Mouse (Mus musculus): ENCODE results near the gene Serpind1.

The Serpind1 gene

DNA sequence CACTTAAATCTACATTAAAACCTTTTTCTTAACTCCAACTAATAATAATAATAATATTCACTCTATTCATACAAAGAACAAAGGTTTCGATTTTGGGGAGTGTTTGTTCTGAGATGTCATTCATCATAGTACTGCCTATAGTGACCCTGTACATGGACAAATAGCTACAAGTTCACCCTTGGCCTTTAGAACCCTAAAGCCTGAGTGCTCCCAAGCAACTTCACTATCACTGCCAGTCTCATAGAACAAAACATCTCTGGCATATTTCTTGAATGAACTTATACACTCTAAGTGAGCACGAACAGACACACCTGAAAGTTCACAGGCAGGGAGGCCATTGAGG is 14.6 kb downstream of the Serpind1 start:
- DNase-seq (ENCODE audit: extremely low spot score, low read depth, low spot score): no peak

DNA sequence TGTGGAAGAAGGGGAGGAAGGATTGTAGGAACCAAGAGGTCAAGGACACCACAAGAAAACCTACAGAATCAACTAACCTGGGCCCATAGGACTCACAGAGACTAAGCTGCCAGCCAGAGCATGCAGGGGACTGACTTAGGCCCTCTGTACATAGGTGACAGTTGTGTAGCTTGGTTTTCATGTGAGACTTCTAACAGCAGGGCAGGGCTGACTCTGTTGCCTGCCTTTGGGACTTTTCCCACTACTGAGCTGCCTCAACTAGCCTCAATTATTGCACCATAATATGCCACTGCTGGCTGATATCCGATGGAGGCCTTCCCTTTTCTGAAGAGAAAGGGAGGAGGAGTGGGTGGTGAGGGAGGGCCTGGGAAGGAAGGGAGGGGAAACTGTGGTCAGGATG is 15.6 kb downstream of the Serpind1 start:
- DNase-seq (ENCODE audit: extremely low spot score, low read depth, low spot score): no peak

DNA sequence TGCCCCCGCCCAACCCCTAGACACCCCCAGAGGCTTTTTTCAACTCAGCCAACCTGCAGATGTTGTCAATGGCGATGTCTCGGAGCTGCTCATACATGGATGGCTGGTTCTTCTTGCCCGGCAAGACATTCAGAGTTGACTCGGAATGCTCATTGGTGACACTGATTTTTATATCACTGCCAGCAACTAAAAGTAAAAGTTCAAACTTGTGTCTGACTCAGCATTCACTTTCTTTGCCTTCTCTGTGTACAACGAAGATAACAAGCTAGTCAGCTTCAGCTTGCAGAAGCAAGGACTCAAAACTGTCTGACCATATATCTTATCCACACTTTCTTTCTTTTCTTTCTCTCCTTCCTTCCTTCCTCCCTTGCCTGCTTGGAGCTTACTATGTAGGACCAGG is 24.9 kb downstream of the Serpind1 start:
- no peak for DNase-seq (ENCODE audit: extremely low spot score, low read depth, low spot score)

DNA sequence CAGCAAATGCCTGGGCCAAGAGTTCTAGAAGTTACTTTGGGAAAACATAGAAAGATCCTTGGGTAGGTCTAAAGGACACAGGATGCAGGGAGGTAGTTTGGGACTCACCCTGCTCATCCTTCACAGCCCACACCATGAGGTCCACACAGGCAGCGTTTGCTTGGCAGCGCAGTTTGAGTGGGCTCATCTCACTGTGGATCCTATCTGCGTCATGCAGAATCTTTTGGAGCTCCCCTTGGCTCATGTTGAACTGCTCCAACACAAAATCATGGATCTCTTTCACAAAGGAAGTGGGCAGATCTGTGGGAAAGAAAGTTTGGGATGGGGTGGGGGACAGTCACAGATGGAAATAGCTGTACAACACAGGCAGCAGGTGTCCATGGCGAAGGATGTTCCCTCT is 27.6 kb downstream of the Serpind1 start:
- DNase-seq (ENCODE audit: extremely low spot score, low read depth, low spot score): no peak

DNA sequence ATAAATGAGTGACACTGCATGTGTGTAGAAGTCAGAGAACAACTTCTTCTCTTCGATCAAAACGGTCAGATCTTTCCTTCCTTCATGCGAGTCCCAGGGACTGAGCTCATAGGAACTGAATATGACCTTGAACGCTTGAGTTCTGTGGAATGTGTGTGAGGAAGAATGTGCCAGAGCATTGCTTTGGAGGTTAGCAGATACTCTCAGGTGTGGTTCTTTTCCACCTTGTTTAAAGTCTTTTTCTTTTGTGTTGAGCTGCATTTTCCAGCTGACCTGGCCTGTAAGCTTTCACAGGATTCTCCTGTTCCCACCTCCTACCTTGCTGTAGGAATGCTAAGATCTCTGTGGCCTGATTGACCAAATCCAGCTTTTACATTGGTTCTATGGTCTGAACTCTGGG is 51.1 kb downstream of the Serpind1 start:
- no peak for DNase-seq (ENCODE audit: extremely low spot score, low read depth, low spot score)

DNA sequence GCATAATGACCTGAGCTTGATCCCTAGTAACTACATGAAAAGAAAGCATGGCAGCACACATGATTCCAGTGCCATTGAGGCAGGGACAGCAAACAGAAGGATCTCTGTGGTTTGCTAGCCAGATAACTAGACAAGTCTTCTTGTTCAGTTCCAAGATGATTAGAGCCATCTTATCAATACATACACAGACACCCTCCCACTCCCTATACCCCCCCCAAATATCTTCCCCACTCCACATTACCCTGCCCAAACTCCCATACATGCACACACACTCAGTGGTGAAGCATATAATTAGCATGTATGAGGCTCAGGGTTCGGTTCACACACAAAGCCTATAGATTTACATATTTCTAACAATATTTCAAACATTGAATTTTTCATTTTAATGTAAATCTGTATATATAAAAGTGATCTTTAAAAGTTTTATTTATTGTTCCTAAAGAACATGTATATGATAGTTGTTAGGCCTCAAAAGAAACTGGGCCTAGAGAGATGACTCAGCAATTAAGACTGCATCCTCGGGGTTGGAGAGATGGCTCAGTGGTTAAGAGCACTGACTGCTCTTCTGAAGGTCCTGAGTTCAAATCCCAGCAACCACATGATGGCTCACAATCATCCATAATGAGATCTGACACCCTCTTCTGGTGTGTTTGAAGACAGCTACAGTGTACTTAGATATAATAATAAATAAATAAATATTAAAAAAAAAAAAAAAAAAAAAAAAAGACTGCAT is 52.6 kb downstream of the Serpind1 start:
- DNase-seq (ENCODE audit: extremely low spot score, low read depth, low spot score): no peak

DNA sequence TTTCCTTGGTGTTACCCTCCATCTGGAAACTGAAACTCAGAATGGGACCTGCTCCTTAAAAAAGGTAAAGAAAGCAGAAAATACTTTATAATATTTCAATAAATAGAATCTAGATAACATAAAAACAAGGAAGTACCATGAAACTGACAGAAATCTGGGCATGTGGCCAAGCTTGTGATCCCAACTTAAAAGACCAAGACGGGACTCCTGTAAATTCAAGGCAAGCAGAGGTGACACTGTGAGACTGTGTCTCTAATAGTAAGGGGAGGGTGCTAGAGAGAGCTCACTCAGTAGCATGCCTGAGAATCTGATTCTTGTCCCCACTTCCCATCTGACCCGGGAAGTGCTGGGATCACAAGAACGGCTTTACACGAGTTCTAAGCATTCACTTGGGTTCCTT is 61.6 kb downstream of the Serpind1 start:
- DNase-seq (ENCODE audit: extremely low spot score, low read depth, low spot score): no peak

All from hindlimb bud, embryonic 11.5 days (tissue).